27 mouse cellular contexts compared by ENCODE assay signal in the genomic region with DNA sequence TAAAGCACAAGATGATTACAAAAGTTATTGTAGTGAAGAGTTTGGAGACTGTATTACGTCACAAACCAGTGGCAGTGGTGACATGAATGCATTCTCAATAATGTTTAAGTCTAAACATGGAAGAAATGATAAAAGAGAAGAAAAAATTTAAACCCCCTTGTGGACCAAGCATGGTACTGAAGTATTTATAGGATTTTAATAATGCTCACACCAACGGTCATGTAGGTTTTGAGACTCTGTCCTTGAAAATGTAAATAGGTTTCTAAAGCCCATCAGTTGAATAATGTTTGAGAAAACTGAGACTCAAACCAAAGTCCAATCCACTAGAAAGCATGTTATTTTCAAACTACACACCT.
DNase-seq lines count a peak whose midpoint lies in the region; ATAC-seq and TF ChIP-seq lines count a peak whose summit lies in the region.
"Had no signal": no experiment of that assay in that cellular context is flagged by ENCODE, and none has a peak within 500 bp of the region (broad histone marks: within the 10 kb centered on the region; RNA-seq: fewer than 3 reads in every experiment).

No protein-coding gene starts in this region.

- peaks cover 29% of the 10 kb centered on the region for H3K9me3 ChIP-seq in hindbrain, embryonic 12.5 days (replicated peaks)
- H3K9me3 ChIP-seq in hindbrain, postnatal 0 days (ENCODE audit: low read length): peaks cover 29% of the 10 kb centered on the region
- peaks cover 16% of the 10 kb centered on the region for H3K9me3 ChIP-seq in lung, postnatal 0 days (ENCODE audit: low read length)
- H3K9me3 ChIP-seq in E14TG2a.4 (ENCODE audit: low read length): no peaks in the 10 kb centered on the region; the same call in 1 of the 2 replicates
- peaks cover 10% of the 10 kb centered on the region for H3K9me3 ChIP-seq in forebrain, embryonic 11.5 days (ENCODE audit: control insufficient read depth, low read length)
- H3K9me3 ChIP-seq: liver, embryonic 15.5 days had no signal

- H3K4me1 ChIP-seq in hindbrain, embryonic 12.5 days: no peaks in the 10 kb centered on the region
- H3K4me1 ChIP-seq in hindbrain, postnatal 0 days (ENCODE audit: insufficient read depth, low read length): no peaks in the 10 kb centered on the region
- no peaks in the 10 kb centered on the region for H3K4me1 ChIP-seq in lung, postnatal 0 days (ENCODE audit: insufficient read depth, low read depth, low read length)
- H3K4me1 ChIP-seq in E14TG2a.4 (replicated peaks; ENCODE audit: low read depth, low read length): no peaks in the 10 kb centered on the region
- H3K4me1 ChIP-seq in forebrain, embryonic 11.5 days (replicated peaks; ENCODE audit: control insufficient read depth, insufficient read depth, low read length): no peaks in the 10 kb centered on the region
- H3K4me1 ChIP-seq: embryonic facial prominence, embryonic 12.5 days; liver, embryonic 15.5 days; megakaryocyte, embryonic 14.5 days had no signal

- no peak overlapping the region for H3K4me3 ChIP-seq in hindbrain, embryonic 12.5 days
- no peak overlapping the region for H3K4me3 ChIP-seq in hindbrain, postnatal 0 days (ENCODE audit: low read length)
- H3K4me3 ChIP-seq in lung, postnatal 0 days (ENCODE audit: low read depth, low read length): no peak overlapping the region
- no peak overlapping the region for H3K4me3 ChIP-seq in E14TG2a.4 (replicated peaks; ENCODE audit: low read length)
- H3K4me3 ChIP-seq in forebrain, embryonic 11.5 days (ENCODE audit: low read depth, low read length): no peak overlapping the region
- H3K4me3 ChIP-seq: embryonic facial prominence, embryonic 12.5 days; erythroblast, embryonic 14.5 days; liver, embryonic 15.5 days; megakaryocyte, embryonic 14.5 days had no signal

- H3K4me2 ChIP-seq in hindbrain, embryonic 12.5 days (replicated peaks): no peak overlapping the region
- H3K4me2 ChIP-seq in hindbrain, postnatal 0 days (ENCODE audit: low read depth, low read length): no peak overlapping the region
- H3K4me2 ChIP-seq in lung, postnatal 0 days (replicated peaks; ENCODE audit: low read depth, low read length): no peak overlapping the region
- no peak overlapping the region for H3K4me2 ChIP-seq in forebrain, embryonic 11.5 days (ENCODE audit: low read depth, low read length, severe bottlenecking)
- H3K4me2 ChIP-seq: embryonic facial prominence, embryonic 12.5 days; liver, embryonic 15.5 days had no signal

- no peak for TF ChIP-seq EP300 in lung, postnatal 0 days (IDR thresholded peaks at IDR 0.05)

- no peak for DNase-seq in hindbrain, postnatal 0 days (ENCODE audit: low spot score)
- DNase-seq in lung, postnatal 0 days (ENCODE audit: low spot score): peak; percentile 9
- no peak for DNase-seq in lung, adult 18-20 months
- no peak for DNase-seq in forebrain, embryonic 11.5 days (ENCODE audit: low spot score)
- DNase-seq: adrenal gland, postnatal 36 days; cerebellum, adult 9-10 months; gastrocnemius, postnatal 10 days; heart, adult 11 months; heart, postnatal 36 days; kidney, adult 9 months; kidney, postnatal 25 days; liver; lung, postnatal 14 days; right cerebral cortex, postnatal 14 days; thymus, adult 2 months had no signal

- H3K36me3 ChIP-seq in hindbrain, embryonic 12.5 days: no peaks in the 10 kb centered on the region
- H3K36me3 ChIP-seq in hindbrain, postnatal 0 days (ENCODE audit: insufficient read depth, low read length): no peaks in the 10 kb centered on the region
- H3K36me3 ChIP-seq in lung, postnatal 0 days (ENCODE audit: insufficient read depth, low read length): no peaks in the 10 kb centered on the region
- H3K36me3 ChIP-seq in E14TG2a.4 (ENCODE audit: insufficient read depth, low read length): no peaks in the 10 kb centered on the region
- H3K36me3 ChIP-seq in forebrain, embryonic 11.5 days (ENCODE audit: control insufficient read depth, insufficient read depth, low read length): no peaks in the 10 kb centered on the region
- H3K36me3 ChIP-seq: embryonic facial prominence, embryonic 12.5 days; liver, embryonic 15.5 days had no signal

- H3K9ac ChIP-seq in hindbrain, embryonic 12.5 days: no peak overlapping the region
- no peak overlapping the region for H3K9ac ChIP-seq in hindbrain, postnatal 0 days (replicated peaks; ENCODE audit: low read length)
- no peak overlapping the region for H3K9ac ChIP-seq in lung, postnatal 0 days (replicated peaks; ENCODE audit: low read depth)
- no peak overlapping the region for H3K9ac ChIP-seq in forebrain, embryonic 11.5 days (ENCODE audit: low read length)
- H3K9ac ChIP-seq: embryonic facial prominence, embryonic 12.5 days; liver, embryonic 15.5 days had no signal

- no peak overlapping the region for H3K27ac ChIP-seq in hindbrain, embryonic 12.5 days
- H3K27ac ChIP-seq in hindbrain, postnatal 0 days: no peak overlapping the region
- H3K27ac ChIP-seq in lung, postnatal 0 days (ENCODE audit: low read length): no peak overlapping the region
- H3K27ac ChIP-seq in forebrain, embryonic 11.5 days (ENCODE audit: low read depth, low read length): no peak overlapping the region
- H3K27ac ChIP-seq: embryonic facial prominence, embryonic 12.5 days; liver, embryonic 15.5 days; stomach, postnatal 0 days had no signal

- peak; percentile 44; the same call in 1 of the 2 replicates for ATAC-seq in hindbrain, embryonic 12.5 days (ENCODE audit: low FRiP score)
- no peak for ATAC-seq in hindbrain, postnatal 0 days
- ATAC-seq in lung, postnatal 0 days: 0 out of 2 replicates have a peak, but pooled peaks have one; percentile 2
- peak; percentile 37; the same call in 1 of the 2 replicates for ATAC-seq in megakaryocyte progenitor cell, adult 5-6 weeks (replicated peaks; ENCODE audit: poor library complexity)
- no peak; the same call in 1 of the 2 replicates for ATAC-seq in forebrain, embryonic 11.5 days (replicated peaks; ENCODE audit: low FRiP score)
- ATAC-seq: forebrain, embryonic 14.5 days; hindbrain, embryonic 16.5 days; intestine, embryonic 16.5 days; Patski had no signal

- WGBS in hindbrain, embryonic 12.5 days: 50% methylated on average over 2 of the region's 2 CpGs
- 53% methylated on average over 2 of the region's 2 CpGs for whole genome bisulfite sequencing in hindbrain, postnatal 0 days
- 48% methylated on average over 2 of the region's 2 CpGs for WGBS in lung, postnatal 0 days
- 55% methylated on average over 2 of the region's 2 CpGs for WGBS in forebrain, embryonic 11.5 days

- no peaks in the 10 kb centered on the region for H3K27me3 ChIP-seq in hindbrain, embryonic 12.5 days
- H3K27me3 ChIP-seq in hindbrain, postnatal 0 days (ENCODE audit: insufficient read depth, low read length): no peaks in the 10 kb centered on the region
- no peaks in the 10 kb centered on the region for H3K27me3 ChIP-seq in lung, postnatal 0 days (replicated peaks; ENCODE audit: insufficient read depth, low read length)
- H3K27me3 ChIP-seq in E14TG2a.4 (ENCODE audit: insufficient read depth, low read length): no peaks in the 10 kb centered on the region
- no peaks in the 10 kb centered on the region for H3K27me3 ChIP-seq in forebrain, embryonic 11.5 days (ENCODE audit: control insufficient read depth, insufficient read depth, low read length)
- H3K27me3 ChIP-seq: embryonic facial prominence, embryonic 12.5 days; liver, embryonic 15.5 days; megakaryocyte, embryonic 14.5 days had no signal

- no peak for TF ChIP-seq CTCF in hindbrain, postnatal 0 days (IDR thresholded peaks at IDR 0.05; ENCODE audit: low read depth)
- TF ChIP-seq CTCF in lung, postnatal 0 days (IDR thresholded peaks at IDR 0.05): no peak
- peak; percentile 53 for TF ChIP-seq CTCF in E14TG2a.4 (conservative IDR thresholded peaks at IDR 0.05; ENCODE audit: low read length)

Comparison
In these comparisons a context has a peak if more than half of its experiments do, and no peak if none do; other contexts are left out.
1. ATAC-seq: peak in hindbrain, embryonic 12.5 days (single experiment), lung, postnatal 0 days (single experiment) and megakaryocyte progenitor cell, adult 5-6 weeks (single experiment); none in hindbrain, postnatal 0 days (single experiment) and forebrain, embryonic 11.5 days (single experiment).